In genomic region chr12:54710494-54710879, GRCm38 (mm10) we compare ENCODE assay signal across 7 mouse cellular contexts. TPM values are rescaled to one million over a fixed set of nuclear protein-coding genes. Genes with fewer than 3 reads are reported as not detected.
DNase-seq lines count a peak whose midpoint lies in the region; ATAC-seq and TF ChIP-seq lines count a peak whose summit lies in the region.
"Not testable (repeated sequence)": the region's sequence is repeated elsewhere in the genome, so short reads cannot be mapped to it uniquely, and the experiment has no call there.

No protein-coding gene starts in this region.

- TF ChIP-seq CTCF in liver, embryonic 14.5 days (IDR thresholded peaks at IDR 0.05; ENCODE audit: low read depth): not testable (repeated sequence)

- not testable (repeated sequence) for H3K9me3 ChIP-seq in hindbrain, embryonic 14.5 days (ENCODE audit: control insufficient read depth, low read length); liver, embryonic 14.5 days (ENCODE audit: control insufficient read depth, low read length); midbrain, embryonic 15.5 days

- not testable (repeated sequence) for H3K9ac ChIP-seq in hindbrain, embryonic 14.5 days; liver, embryonic 14.5 days (replicated peaks); midbrain, embryonic 15.5 days

- not testable (repeated sequence) for H3K36me3 ChIP-seq in hindbrain, embryonic 14.5 days (replicated peaks; ENCODE audit: control insufficient read depth, insufficient read depth); liver, embryonic 14.5 days (replicated peaks; ENCODE audit: control insufficient read depth, insufficient read depth, low read depth); midbrain, embryonic 15.5 days (replicated peaks)

- peak; percentile 84 for ATAC-seq in frontal cortex, adult (ENCODE audit: low TSS enrichment)
- ATAC-seq in hindbrain, embryonic 14.5 days (ENCODE audit: low FRiP score): peak; percentile 83
- peak; percentile 83 for ATAC-seq in liver, embryonic 14.5 days (ENCODE audit: insufficient read depth)
- peak; percentile 87; the same call in 1 of the 2 replicates for ATAC-seq in midbrain, embryonic 15.5 days (replicated peaks)

- not testable (repeated sequence) for H3K4me1 ChIP-seq in hindbrain, embryonic 14.5 days (replicated peaks; ENCODE audit: control insufficient read depth, insufficient read depth, low read length); liver, embryonic 14.5 days (replicated peaks; ENCODE audit: control insufficient read depth in 2 of 2, insufficient read depth in 2 of 2, low read length in 1 of 2); midbrain, embryonic 15.5 days

- 1% methylated on average over 3 of the region's 8 CpGs for WGBS in hindbrain, embryonic 14.5 days
- WGBS in liver, embryonic 14.5 days (ENCODE audit: insufficient replicate concordance): 0% methylated on average over 3 of the region's 8 CpGs
- 0% methylated on average over 5 of the region's 8 CpGs for WGBS in midbrain, embryonic 15.5 days

- not testable (repeated sequence) for H3K27me3 ChIP-seq in hindbrain, embryonic 14.5 days (ENCODE audit: control insufficient read depth, insufficient read depth, low read length); liver, embryonic 14.5 days (ENCODE audit: control insufficient read depth, insufficient read depth, low read length); midbrain, embryonic 15.5 days (replicated peaks)

- not testable (repeated sequence) for H3K4me3 ChIP-seq in hindbrain, embryonic 14.5 days (replicated peaks; ENCODE audit: low read length); liver, embryonic 14.5 days (ENCODE audit: insufficient read depth in 1 of 2, low read depth in 2 of 2, low read length in 2 of 2); midbrain, embryonic 15.5 days

- peak overlapping the region; percentile 33; the same call in 1 of the 2 replicates for H3K4me2 ChIP-seq in hindbrain, embryonic 14.5 days (replicated peaks)
- H3K4me2 ChIP-seq in liver, embryonic 14.5 days (ENCODE audit: low read depth); midbrain, embryonic 15.5 days: not testable (repeated sequence)

- not testable (repeated sequence) for TF ChIP-seq EP300 in liver, embryonic 14.5 days (IDR thresholded peaks at IDR 0.05; ENCODE audit: low read depth)

- H3K27ac ChIP-seq in hindbrain, embryonic 14.5 days: peak overlapping the region; percentile 69; the same call in 1 of the 2 replicates
- not testable (repeated sequence) for H3K27ac ChIP-seq in liver, embryonic 14.5 days
- H3K27ac ChIP-seq in midbrain, embryonic 15.5 days: peak overlapping the region; percentile 78

- peak; percentile 61 to 63 for DNase-seq in cerebellum, postnatal 14 days
- DNase-seq in hindbrain, embryonic 14.5 days (ENCODE audit: low spot score); liver, embryonic 14.5 days (ENCODE audit: low read depth in 3 of 3, low spot score in 3 of 3): not testable (repeated sequence)
- DNase-seq in kidney, postnatal 14 days: peak; percentile 44
- DNase-seq in spleen, postnatal 36 days (ENCODE audit: low spot score in 2 of 2): peak; percentile 25 to 53

RNA-seq across cellular contexts. Expression of gene Eapp, which starts 14.8 kb away (rescaled TPM):
- polyA plus RNA-seq in hindbrain, embryonic 14.5 days (2014; fragmentation: Nextera tagmentation; extraction: Ambion mirVana): 64.4 and 78.5 TPM in 2 replicates
- 4.0 and 8.7 TPM in 2 replicates for polyA plus RNA-seq in liver, embryonic 14.5 days (2012; rRNA removed)
- polyA plus RNA-seq in liver, embryonic 14.5 days (2014; fragmentation: Nextera tagmentation; extraction: Ambion mirVana): 41.8 and 45.7 TPM in 2 replicates
- 82.0 and 88.5 TPM in 2 replicates for polyA plus RNA-seq in midbrain, embryonic 15.5 days (2015; fragmentation: Nextera tagmentation; extraction: Ambion mirVana)

RNA-seq across cellular contexts. Expression of gene Sptssa, which starts 54.1 kb away (rescaled TPM):
- 206 and 209 TPM in 2 replicates for polyA plus RNA-seq in hindbrain, embryonic 14.5 days (2014; fragmentation: Nextera tagmentation; extraction: Ambion mirVana)
- 27.0 and 32.1 TPM in 2 replicates for polyA plus RNA-seq in liver, embryonic 14.5 days (2012; rRNA removed)
- polyA plus RNA-seq in liver, embryonic 14.5 days (2014; fragmentation: Nextera tagmentation; extraction: Ambion mirVana): 65.1 and 65.2 TPM in 2 replicates
- 169 and 171 TPM in 2 replicates for polyA plus RNA-seq in midbrain, embryonic 15.5 days (2015; fragmentation: Nextera tagmentation; extraction: Ambion mirVana)
